Mouse (Mus musculus): ENCODE measurements around the gene Tom1. TPM values are rescaled to one million over a fixed set of nuclear protein-coding genes. Genes with fewer than 3 reads are reported as not detected.

Gene Tom1
- polyA plus RNA-seq, 1 experiment: 84.2 TPM

- Histone ChIP-seq H3K4me2 (ENCODE audit: low read depth) (no peak overlapping the region), H3K4me3 (no peak overlapping the region), H3K36me3 (ENCODE audit: control insufficient read depth, insufficient read depth) (peaks cover 16% of the 10 kb centered on the region), H3K27me3 (ENCODE audit: control insufficient read depth, insufficient read depth, insufficient read length) (no peaks in the 10 kb centered on the region), H3K79me2 (ENCODE audit: control insufficient read depth, insufficient read depth) (peaks cover 21% of the 10 kb centered on the region), H3ac (ENCODE audit: control insufficient read depth, insufficient read length) (no peak overlapping the region)
- no peak for TF ChIP-seq MYOG (IDR thresholded peaks at IDR 0.05; ENCODE audit: control insufficient read depth in 1 of 3, insufficient read depth in 1 of 3, insufficient read length in 2 of 3, low read depth in 2 of 3)
Measured at GRCm38 (mm10) chr8:75013557-75013956, 19.9 kb upstream of the Tom1 start.

- Histone ChIP-seq H3ac (ENCODE audit: control insufficient read depth, insufficient read length) (no peak overlapping the region), H3K36me3 (ENCODE audit: control insufficient read depth, insufficient read depth) (peaks cover 12% of the 10 kb centered on the region), H3K4me2 (ENCODE audit: low read depth) (no peak overlapping the region), H3K27me3 (ENCODE audit: control insufficient read depth, insufficient read depth, insufficient read length) (no peaks in the 10 kb centered on the region), H3K4me3 (no peak overlapping the region), H3K79me2 (ENCODE audit: control insufficient read depth, insufficient read depth) (peaks cover 21% of the 10 kb centered on the region)
- no peak for TF ChIP-seq TCF12 (IDR thresholded peaks at IDR 0.05; ENCODE audit: insufficient read depth, poor library complexity, severe bottlenecking)
- TF ChIP-seq MAX (IDR thresholded peaks at IDR 0.05; ENCODE audit: low read depth): no peak
- no peak for TF ChIP-seq USF1 (IDR thresholded peaks at IDR 0.05; ENCODE audit: low read depth)
- TF ChIP-seq CEBPB (IDR thresholded peaks at IDR 0.05; ENCODE audit: insufficient read depth, poor library complexity, severe bottlenecking): no peak
- TF ChIP-seq MYOG (IDR thresholded peaks at IDR 0.05; ENCODE audit: control insufficient read depth in 1 of 3, insufficient read depth in 1 of 3, insufficient read length in 2 of 3, low read depth in 2 of 3): no peak
- TF ChIP-seq REST (IDR thresholded peaks at IDR 0.05; ENCODE audit: insufficient read depth, insufficient read length): no peak
- no peak for TF ChIP-seq POLR2AphosphoS2 (IDR thresholded peaks at IDR 0.05; ENCODE audit: insufficient read length, low read depth)
- TF ChIP-seq E2F4 (IDR thresholded peaks at IDR 0.05; ENCODE audit: insufficient read depth): no peak
- no peak for TF ChIP-seq TCF3 (IDR thresholded peaks at IDR 0.05; ENCODE audit: insufficient read length, low read depth)
- no peak for TF ChIP-seq MYOD1 (IDR thresholded peaks at IDR 0.05; ENCODE audit: control insufficient read depth in 1 of 3, insufficient read length in 2 of 3, low read depth in 2 of 3)
- no peak for TF ChIP-seq POLR2A (IDR thresholded peaks at IDR 0.05; ENCODE audit: insufficient read length, low read depth)
- no peak for TF ChIP-seq SRF (IDR thresholded peaks at IDR 0.05; ENCODE audit: control insufficient read depth, insufficient read length, low read depth)
Measured at GRCm38 (mm10) chr8:75013964-75014363, 19.5 kb upstream of the Tom1 start.

GRCm38 (mm10) chr8:75015981-75016380 is 17.5 kb upstream of the Tom1 start:
- no peak overlapping the region for H3K4me2 ChIP-seq (ENCODE audit: low read depth)
- peaks cover 14% of the 10 kb centered on the region for H3K36me3 ChIP-seq (ENCODE audit: control insufficient read depth, insufficient read depth)
- TF ChIP-seq REST (IDR thresholded peaks at IDR 0.05; ENCODE audit: insufficient read depth, insufficient read length) (no peak), POLR2AphosphoS2 (IDR thresholded peaks at IDR 0.05; ENCODE audit: insufficient read length, low read depth) (no peak), SRF (IDR thresholded peaks at IDR 0.05; ENCODE audit: control insufficient read depth, insufficient read length, low read depth) (no peak), MAX (IDR thresholded peaks at IDR 0.05; ENCODE audit: low read depth) (no peak), MYOG (IDR thresholded peaks at IDR 0.05; ENCODE audit: control insufficient read depth in 1 of 3, insufficient read depth in 1 of 3, insufficient read length in 2 of 3, low read depth in 2 of 3) (no peak), MYOD1 (IDR thresholded peaks at IDR 0.05; ENCODE audit: control insufficient read depth in 1 of 3, insufficient read length in 2 of 3, low read depth in 2 of 3) (no peak), E2F4 (IDR thresholded peaks at IDR 0.05; ENCODE audit: insufficient read depth) (no peak), USF1 (IDR thresholded peaks at IDR 0.05; ENCODE audit: low read depth) (no peak), CEBPB (IDR thresholded peaks at IDR 0.05; ENCODE audit: insufficient read depth, poor library complexity, severe bottlenecking) (no peak), POLR2A (IDR thresholded peaks at IDR 0.05; ENCODE audit: insufficient read length, low read depth) (no peak), TCF3 (IDR thresholded peaks at IDR 0.05; ENCODE audit: insufficient read length, low read depth) (no peak), TCF12 (IDR thresholded peaks at IDR 0.05; ENCODE audit: insufficient read depth, poor library complexity, severe bottlenecking) (no peak)
- no peaks in the 10 kb centered on the region for H3K27me3 ChIP-seq (ENCODE audit: control insufficient read depth, insufficient read depth, insufficient read length)
- H3K79me2 ChIP-seq (ENCODE audit: control insufficient read depth, insufficient read depth): peaks cover 21% of the 10 kb centered on the region
- no peak overlapping the region for H3K4me3 ChIP-seq
- no peak overlapping the region for H3ac ChIP-seq (ENCODE audit: control insufficient read depth, insufficient read length)

GRCm38 (mm10) chr8:75016422-75016821 is 17.1 kb upstream of the Tom1 start:
- Histone ChIP-seq H3K27me3 (ENCODE audit: control insufficient read depth, insufficient read depth, insufficient read length) (no peaks in the 10 kb centered on the region), H3K4me2 (ENCODE audit: low read depth) (no peak overlapping the region), H3ac (ENCODE audit: control insufficient read depth, insufficient read length) (no peak overlapping the region), H3K4me3 (no peak overlapping the region), H3K79me2 (ENCODE audit: control insufficient read depth, insufficient read depth) (peaks cover 21% of the 10 kb centered on the region), H3K36me3 (ENCODE audit: control insufficient read depth, insufficient read depth) (peaks cover 18% of the 10 kb centered on the region)
- TF ChIP-seq REST (IDR thresholded peaks at IDR 0.05; ENCODE audit: insufficient read depth, insufficient read length) (no peak), MAX (IDR thresholded peaks at IDR 0.05; ENCODE audit: low read depth) (no peak), E2F4 (IDR thresholded peaks at IDR 0.05; ENCODE audit: insufficient read depth) (no peak), TCF3 (IDR thresholded peaks at IDR 0.05; ENCODE audit: insufficient read length, low read depth) (no peak), POLR2AphosphoS2 (IDR thresholded peaks at IDR 0.05; ENCODE audit: insufficient read length, low read depth) (no peak), POLR2A (IDR thresholded peaks at IDR 0.05; ENCODE audit: insufficient read length, low read depth) (no peak), MYOD1 (IDR thresholded peaks at IDR 0.05; ENCODE audit: control insufficient read depth in 1 of 3, insufficient read length in 2 of 3, low read depth in 2 of 3) (no peak), MYOG (IDR thresholded peaks at IDR 0.05; ENCODE audit: control insufficient read depth in 1 of 3, insufficient read depth in 1 of 3, insufficient read length in 2 of 3, low read depth in 2 of 3) (no peak), USF1 (IDR thresholded peaks at IDR 0.05; ENCODE audit: low read depth) (no peak), SRF (IDR thresholded peaks at IDR 0.05; ENCODE audit: control insufficient read depth, insufficient read length, low read depth) (no peak), TCF12 (IDR thresholded peaks at IDR 0.05; ENCODE audit: insufficient read depth, poor library complexity, severe bottlenecking) (no peak), CEBPB (IDR thresholded peaks at IDR 0.05; ENCODE audit: insufficient read depth, poor library complexity, severe bottlenecking) (no peak)
